Mouse (Mus musculus) right cerebral cortex, postnatal 4 days (tissue): ENCODE measurements at regions not wholly inside any gene's neighbourhood (a gene's known extent, or its start where the extent isn't known, plus 50 kb on each side); places are given as distances from the start of the nearest gene placed in this dataset.

Source experiments
- DNase-seq: peaks from one replicate; pipeline ENCODE4 v3.0.0-alpha.2; 2022

DNA sequence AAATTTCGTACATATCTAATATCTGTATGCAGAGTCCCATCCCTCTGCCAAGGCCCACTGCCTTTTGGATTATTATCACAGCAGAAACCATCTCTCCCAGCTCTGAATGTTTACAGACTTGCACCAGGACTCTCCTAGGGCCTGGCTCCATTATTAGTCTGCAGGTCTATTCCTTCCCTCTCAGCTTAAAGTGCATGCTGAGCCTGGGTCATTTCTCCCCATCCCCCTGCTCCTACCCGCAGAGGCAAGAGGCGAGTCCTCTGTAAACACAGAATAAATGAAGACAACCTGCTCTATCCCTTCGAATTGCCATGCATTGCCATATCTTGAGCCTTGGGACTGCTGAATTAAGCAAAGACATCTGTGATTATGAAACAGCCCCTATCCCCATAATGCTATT lies 362.6 kb upstream of the Cdh11 start:
- DNase-seq: no peak

GRCm38 (mm10) chr8:103148447-103148846 lies 363.0 kb upstream of the Cdh11 start:
- no peak for DNase-seq

DNA sequence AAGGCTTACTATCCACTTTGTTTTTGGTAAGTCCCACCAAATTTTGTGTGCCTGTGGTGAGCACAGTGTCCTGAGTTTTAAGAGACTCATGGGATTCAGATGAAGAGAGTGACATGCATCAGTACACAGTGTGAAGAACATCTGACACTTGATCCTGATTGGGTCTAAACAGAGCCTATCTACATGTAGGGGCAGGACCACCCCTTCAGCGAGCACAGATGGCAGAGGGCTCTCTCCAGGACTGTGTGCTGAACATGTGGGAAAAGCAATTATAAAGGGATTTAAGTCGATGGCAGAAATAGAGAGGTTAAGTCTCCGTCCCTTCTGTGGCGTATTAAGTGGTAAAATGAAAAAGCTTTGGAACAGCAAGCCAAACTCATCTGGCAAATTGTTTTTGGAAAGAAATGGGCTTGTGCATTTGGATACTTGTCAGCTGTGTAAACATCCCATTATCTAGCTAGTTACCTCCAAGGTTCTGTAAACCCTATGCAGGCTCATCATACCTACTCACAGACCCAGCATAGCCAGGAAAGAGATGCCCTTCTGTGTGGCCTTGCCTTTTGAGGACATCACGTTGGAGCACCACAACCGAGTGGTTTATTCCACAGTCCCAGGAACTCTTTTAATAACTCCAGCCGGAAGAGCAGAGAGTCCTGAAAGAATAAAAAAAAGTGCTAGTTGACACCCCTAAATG lies 381.3 kb upstream of the Cdh11 start:
- no peak for DNase-seq

GRCm38 (mm10) chr8:103173313-103173712 lies 387.9 kb upstream of the Cdh11 start:
- no peak for DNase-seq

DNA sequence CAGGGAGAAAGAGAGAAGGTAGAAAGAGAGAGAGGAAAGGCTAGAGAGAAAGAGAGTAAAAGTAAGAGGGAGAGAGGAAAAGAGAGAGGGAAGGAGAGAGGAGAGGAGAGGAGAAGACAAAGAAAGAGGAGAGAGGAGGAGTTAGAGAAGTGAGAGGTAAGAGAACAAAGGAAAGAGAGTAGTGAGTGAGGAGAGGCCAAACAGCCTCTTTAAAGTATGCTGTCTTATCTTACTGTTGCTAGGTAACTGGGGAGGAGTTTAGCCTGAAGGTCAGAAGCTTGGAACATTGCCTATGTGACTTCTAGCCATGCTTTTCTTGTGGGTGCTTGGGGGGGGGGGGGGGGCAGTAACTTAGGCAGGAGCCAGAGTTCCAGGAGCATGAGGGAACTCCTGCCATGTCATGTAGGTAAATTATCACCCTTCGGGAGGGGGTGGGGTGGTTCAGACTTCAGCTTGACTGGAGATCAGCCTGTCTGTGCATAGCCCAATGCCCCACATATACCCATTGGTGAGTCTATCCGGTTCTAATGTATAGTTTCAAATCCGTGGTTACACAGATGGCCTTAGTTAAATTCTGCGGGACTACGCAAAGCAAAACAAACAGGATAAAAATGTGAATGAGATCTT lies 388.5 kb upstream of the Cdh11 start:
- DNase-seq: no peak

GRCm38 (mm10) chr8:103180661-103181060 lies 395.2 kb upstream of the Cdh11 start:
- no peak for DNase-seq

GRCm38 (mm10) chr8:103188720-103189498 lies 403.5 kb upstream of the Cdh11 start:
- DNase-seq: no peak

DNA sequence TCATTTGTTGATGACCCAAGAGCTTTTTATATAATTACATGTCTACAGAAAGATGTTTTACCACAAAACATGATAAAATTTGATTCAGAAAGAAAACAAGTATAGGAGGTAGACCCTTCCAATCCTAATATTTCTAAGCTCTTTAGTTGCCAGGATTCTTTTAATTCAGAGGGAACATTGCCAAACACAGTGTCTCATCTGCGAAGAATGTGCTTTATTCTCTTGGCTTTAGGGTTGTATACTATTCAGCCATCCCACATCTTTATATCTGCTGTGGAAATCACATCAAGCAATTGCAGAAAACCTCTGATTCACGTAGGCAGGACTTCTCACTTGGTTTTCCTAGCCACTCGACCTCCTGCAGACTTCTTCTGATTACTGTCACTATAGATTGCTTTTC lies 412.8 kb upstream of the Cdh11 start:
- no peak for DNase-seq

DNA sequence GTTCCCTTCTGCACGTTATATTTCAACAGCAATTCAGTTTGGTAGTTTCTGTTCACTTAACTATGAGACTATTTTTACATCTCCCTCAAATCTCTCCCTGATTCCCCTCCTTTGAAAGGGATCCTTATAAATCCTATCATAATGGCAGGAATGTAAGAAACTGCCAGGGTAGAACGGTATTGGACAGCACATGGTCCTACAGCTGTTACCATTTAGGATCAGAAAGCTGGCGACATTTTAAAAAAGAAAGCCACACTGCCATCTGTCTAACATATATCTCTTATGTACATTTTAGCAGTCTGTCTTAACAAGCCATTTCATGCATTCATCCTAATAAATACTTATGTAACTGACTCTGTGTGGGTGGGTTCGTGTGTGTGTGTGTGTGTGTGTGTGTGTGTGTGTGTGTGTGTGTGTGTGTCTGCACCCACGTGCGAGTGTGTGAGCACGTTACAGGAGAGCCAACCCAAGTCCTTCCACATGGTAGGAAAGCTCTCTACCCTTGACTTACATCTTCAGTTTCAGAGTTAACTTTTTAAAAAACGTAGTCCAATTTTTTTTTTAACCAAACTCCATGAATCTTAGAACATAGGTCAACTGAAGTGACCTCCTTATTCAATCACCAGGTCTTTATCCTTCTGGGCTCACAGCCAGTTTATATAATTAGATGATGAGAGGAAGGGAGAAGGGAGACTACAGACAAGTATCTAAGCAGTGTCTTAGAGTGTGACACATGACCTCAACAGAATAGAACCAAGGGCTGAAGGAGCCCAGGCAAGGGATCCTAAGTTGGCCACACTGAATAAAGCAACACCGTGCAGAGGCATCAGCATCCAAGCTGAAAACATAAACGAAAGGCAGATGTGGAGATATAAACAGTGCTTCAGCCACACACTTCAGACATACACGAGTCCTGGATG lies 414.5 kb upstream of the Cdh11 start:
- DNase-seq: no peak

- DNase-seq: no peak
Measured at GRCm38 (mm10) chr8:103203710-103204109, 418.3 kb upstream of the Cdh11 start.

DNA sequence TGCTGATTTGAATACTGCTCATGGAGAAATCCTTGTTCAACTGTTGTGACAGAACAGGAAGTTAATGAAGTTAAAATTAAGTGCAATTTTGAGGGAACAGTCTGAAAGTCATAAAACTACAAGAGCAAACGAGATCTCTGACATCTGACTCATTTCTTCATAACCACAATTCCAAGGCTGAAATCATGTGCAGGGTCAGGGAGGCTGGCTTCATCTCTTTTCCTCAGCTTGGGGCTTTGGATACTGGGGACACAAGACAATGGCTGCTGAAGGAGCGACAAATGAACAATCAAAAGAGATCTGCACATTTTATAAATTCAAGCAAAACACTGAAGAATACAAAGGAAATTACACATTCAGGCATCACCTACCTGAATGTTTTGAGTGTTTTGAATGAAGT lies 429.2 kb upstream of the Cdh11 start:
- DNase-seq: no peak

DNA sequence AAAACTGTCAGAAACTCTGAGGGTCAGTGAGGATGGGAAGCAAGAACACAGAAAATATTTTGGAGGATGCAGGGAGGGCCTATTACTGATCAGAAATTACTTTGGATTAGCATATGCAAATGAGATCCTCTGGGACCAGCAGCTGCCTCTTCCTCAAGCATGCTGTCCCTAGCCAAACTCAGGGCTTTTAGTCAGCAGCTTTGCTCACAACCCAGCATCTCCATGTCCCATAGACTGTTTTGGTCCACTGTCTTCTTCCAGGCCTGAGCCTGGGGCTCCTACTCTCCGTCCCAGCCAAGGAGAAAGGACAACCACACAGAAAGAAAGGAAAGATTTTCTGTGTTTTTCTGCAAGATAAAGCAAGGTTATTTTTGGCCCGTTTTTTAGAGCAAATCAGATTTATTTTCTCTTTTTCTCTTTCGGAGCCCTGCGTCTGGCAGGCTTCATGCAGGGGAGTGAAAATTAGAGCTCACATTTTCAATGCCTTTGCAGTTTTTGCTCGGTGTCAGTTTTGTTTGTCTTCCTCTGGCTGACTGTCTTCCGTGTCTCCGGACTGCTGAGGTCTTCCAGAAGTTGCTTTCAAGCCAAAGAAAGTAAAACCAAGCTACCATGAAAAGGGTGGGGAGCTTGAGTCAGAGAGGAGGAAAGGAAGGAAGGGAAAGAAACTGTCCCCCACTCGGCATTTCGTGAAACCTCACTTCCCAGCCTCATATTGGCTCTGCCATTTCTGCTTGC lies 445.5 kb upstream of the Cdh11 start:
- DNase-seq: no peak

- DNase-seq: no peak
Measured at GRCm38 (mm10) chr8:103234374-103234773, 448.9 kb upstream of the Cdh11 start.

GRCm38 (mm10) chr8:103235614-103236013 lies 450.2 kb upstream of the Cdh11 start:
- DNase-seq: no peak

DNA sequence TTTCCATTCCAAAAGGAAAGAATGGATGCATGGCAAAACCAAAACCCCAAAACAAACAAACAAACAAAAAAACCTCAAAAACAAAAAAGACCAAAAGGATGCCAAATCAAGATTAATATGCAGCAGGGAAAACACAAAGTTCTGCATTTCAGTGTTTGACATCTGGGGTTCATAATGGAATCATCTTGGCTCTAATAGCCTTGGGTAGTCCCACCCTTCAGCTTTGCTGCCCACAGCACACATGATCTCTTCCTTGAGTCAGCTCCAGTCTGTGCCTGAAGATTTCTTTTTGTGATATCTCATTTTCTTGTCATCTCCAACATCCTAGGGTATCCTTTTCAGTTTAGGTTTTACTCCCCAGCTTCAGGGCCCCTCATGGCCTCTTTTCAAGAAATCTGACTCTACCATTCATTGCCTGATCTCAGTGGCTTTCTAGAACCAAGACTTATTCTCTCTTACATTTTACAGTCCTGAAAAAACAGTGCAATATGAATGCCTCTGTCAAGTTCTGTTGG lies 453.1 kb upstream of the Cdh11 start:
- DNase-seq: no peak

GRCm38 (mm10) chr8:103244169-103244568 lies 458.7 kb upstream of the Cdh11 start:
- DNase-seq: no peak

DNA sequence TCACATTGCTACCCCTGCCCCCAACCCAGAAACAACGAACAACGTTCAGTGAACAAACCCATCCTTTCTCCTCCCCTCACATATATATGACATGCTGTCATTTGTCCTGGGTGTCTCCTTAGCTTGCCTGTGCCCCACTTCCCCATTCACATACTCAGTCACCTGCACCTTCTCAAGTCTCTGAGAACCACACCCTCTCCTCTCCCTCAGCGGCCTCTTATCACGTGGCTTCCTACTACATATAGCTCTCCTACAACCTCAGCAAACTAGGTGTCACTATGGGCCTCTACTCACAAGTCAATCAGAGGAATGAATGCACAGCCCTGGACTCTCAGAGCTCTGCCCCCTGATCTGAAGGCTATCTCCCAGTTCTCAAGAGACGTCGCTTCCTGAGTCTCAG lies 459.2 kb upstream of the Cdh11 start:
- no peak for DNase-seq

- no peak for DNase-seq
Measured at GRCm38 (mm10) chr8:103245864-103246263, 460.4 kb upstream of the Cdh11 start.

DNA sequence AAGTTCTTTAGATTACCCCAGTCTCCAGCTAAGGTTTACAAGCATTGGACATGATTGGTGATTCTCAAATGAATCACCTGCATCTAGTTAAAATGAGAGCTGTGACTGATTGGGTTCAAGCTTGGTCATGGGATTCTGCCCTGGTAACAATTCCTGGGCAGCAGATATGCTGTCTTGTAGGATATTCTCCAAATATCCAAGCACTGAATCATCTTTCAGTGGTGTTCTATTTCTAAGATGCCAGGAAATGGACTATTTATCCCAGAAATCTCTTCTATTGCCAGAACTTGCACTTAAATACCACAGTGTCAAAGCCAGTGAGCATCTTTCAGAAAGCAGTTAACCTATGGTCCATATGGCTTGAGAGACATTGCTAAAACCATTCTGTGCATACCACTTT lies 475.8 kb upstream of the Cdh11 start:
- no peak for DNase-seq

- DNase-seq: no peak
Measured at GRCm38 (mm10) chr8:103270035-103270434, 484.6 kb upstream of the Cdh11 start.

DNA sequence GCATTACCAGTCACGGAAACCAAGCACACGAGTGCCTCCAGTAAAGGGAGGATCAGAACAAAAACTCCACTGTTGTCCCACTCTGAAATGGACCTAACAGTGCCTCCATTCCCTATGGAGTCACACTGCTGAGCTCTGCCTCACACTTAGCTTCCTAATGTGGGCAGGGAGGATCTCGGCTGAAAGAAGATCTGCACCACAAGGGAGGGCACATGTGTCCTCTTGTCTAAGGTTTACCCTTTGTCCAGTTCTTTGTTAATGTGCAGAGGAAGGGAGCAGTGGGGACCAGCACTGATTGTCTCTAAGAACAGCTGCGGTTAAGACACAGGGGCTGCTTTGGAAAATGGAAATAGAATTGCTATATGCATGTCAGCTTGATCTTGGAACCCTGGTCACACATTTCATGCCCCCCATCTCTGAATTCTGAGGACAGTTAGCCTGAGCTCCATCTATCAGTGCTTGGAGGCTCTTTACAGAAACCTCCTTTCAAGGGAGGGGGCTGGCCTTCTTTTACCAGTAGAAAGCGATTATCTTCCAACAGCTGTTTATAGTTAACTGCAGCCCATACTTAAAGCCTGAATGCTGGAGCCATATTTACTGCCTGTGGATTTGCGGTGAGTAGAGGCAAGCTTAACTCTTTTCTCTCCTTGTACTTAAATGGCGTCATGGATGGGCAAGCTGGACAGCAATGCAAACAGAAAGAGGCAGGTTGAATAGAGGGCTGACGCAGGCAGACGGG lies 485.5 kb upstream of the Cdh11 start:
- no peak for DNase-seq
